Mouse (Mus musculus) heart, adult 2 months (tissue): ENCODE data around the gene Smim12. TPM values are rescaled to one million over a fixed set of nuclear protein-coding genes. Genes with fewer than 3 reads are reported as not detected.

Experiments used
- DNase-seq, 2 experiments: peaks; one replicate each; pipeline ENCODE4 v3.0.0; 2021
- H3K27ac ChIP-seq: fragments of 200-600 bp; 2 replicates; pipeline ENCODE4 v1.8.1; 2022
- H3K27me3 ChIP-seq: fragments of 200-500 bp; 2 replicates; pipeline ENCODE4 v1.6.1; 2012; ENCODE audit warnings: mild to moderate bottlenecking, low read length, inconsistent platforms, mixed read lengths; ENCODE audit not compliant: control insufficient read depth, insufficient read depth
- H3K36me3 ChIP-seq: fragments of 200-500 bp; 2 replicates; pipeline ENCODE4 v1.6.1; 2012; ENCODE audit warnings: low read length, inconsistent platforms; ENCODE audit not compliant: control insufficient read depth, insufficient read depth
- H3K4me1 ChIP-seq: fragments of 200-500 bp; 2 replicates; pipeline ENCODE4 v1.6.1; 2011; ENCODE audit warnings: low read length; ENCODE audit not compliant: control insufficient read depth, insufficient read depth
- H3K4me3 ChIP-seq: fragments of 200-600 bp; 2 replicates; pipeline ENCODE4 v1.8.1; 2022
- H3K79me2 ChIP-seq: fragments of 200-500 bp; replicated peaks from 2 replicates; pipeline ENCODE4 v1.6.1; 2012; ENCODE audit warnings: mild to moderate bottlenecking, inconsistent platforms, low read length, moderate library complexity, mixed read lengths; ENCODE audit not compliant: control insufficient read depth, insufficient read depth
- H3K9ac ChIP-seq: fragments of 200-500 bp; 2 replicates; pipeline ENCODE4 v1.6.1; 2012; ENCODE audit warnings: low read depth, mild to moderate bottlenecking, control low read depth, inconsistent platforms, low read length, mixed read lengths
- CTCF ChIP-seq: fragments of 200-600 bp; IDR thresholded peaks from 2 replicates; pipeline ENCODE4 v1.8.1; 2022; ENCODE audit warnings: antibody characterized with exemption, mild to moderate bottlenecking, moderate library complexity
- EP300 ChIP-seq: fragments of 200-500 bp; IDR thresholded peaks from 2 replicates; pipeline ENCODE4 v1.6.1; 2011; ENCODE audit warnings: low read depth, low read length, control low read depth; ENCODE audit not compliant: insufficient read depth
- POLR2A ChIP-seq: fragments of 200-500 bp; IDR thresholded peaks from 2 replicates; pipeline ENCODE4 v1.6.1; 2011; ENCODE audit warnings: mild to moderate bottlenecking, low read depth, low read length, control low read depth; ENCODE audit not compliant: insufficient read depth
- WGBS: fragments of 180-500 bp; shearing (Covaris S2); methylation state at CpG from one replicate; pipeline ENCODE4 v1.1.7; 2018; 5-methylcytosine and 5-hydroxymethylcytosine counted together
- intact Hi-C: fragments of 180-260 bp; cut with DNase I; formaldehyde crosslinking; loops from one replicate; pipeline ENCODE4 v1.15.1; 2025
- polyA plus RNA-seq: library from polyadenylated mRNA; depleted of rRNA; stranded (reverse); fragments of >200 nt; gene quantifications from 2 replicates; pipeline ENCODE4 v1.2.3, GENCODE M21; 2012
- total RNA-seq, 2 experiments: library from RNA; stranded (reverse); gene quantifications; 2 replicates each; pipeline ENCODE4 v1.2.3; 2021

Smim12 gene
- total and polyA plus RNA-seq, 3 experiments, result 43.3 to 51.6 (median 50.3) TPM

GRCm38 (mm10) chr4:127216251-127216651, 27.3 kb upstream of the Smim12 start:
- Histone ChIP-seq H3K27me3 (peaks cover 2% of the 10 kb centered on the region; the same call in 1 of the 2 replicates), H3K27ac (no peak overlapping the region), H3K4me3 (no peak overlapping the region), H3K9ac (no peak overlapping the region), H3K79me2 (no peaks in the 10 kb centered on the region), H3K4me1 (no peaks in the 10 kb centered on the region), H3K36me3 (no peaks in the 10 kb centered on the region)
- TF ChIP-seq CTCF, result no peak
- TF ChIP-seq POLR2A, result no peak
- TF ChIP-seq EP300, result no peak
- WGBS, result 64% methylated on average over 4 of the region's 4 CpGs
- intact Hi-C loops, result no loop called here
- no peak for DNase-seq

GRCm38 (mm10) chr4:127217048-127217447, 26.5 kb upstream of the Smim12 start:
- Histone ChIP-seq H3K4me3 (no peak overlapping the region), H3K36me3 (no peaks in the 10 kb centered on the region), H3K4me1 (no peaks in the 10 kb centered on the region), H3K27ac (no peak overlapping the region), H3K27me3 (peaks cover 2% of the 10 kb centered on the region; the same call in 1 of the 2 replicates), H3K9ac (no peak overlapping the region), H3K79me2 (no peaks in the 10 kb centered on the region)
- intact Hi-C loops, result no loop called here
- 55% methylated on average over 11 of the region's 11 CpGs for WGBS
- DNase-seq, result no peak
- TF ChIP-seq CTCF (no peak), EP300 (no peak), POLR2A (no peak)

GRCm38 (mm10) chr4:127223291-127223690, 20.3 kb upstream of the Smim12 start:
- Histone ChIP-seq H3K9ac (no peak overlapping the region), H3K4me1 (no peaks in the 10 kb centered on the region), H3K27ac (no peak overlapping the region), H3K36me3 (no peaks in the 10 kb centered on the region), H3K27me3 (peaks cover 6% of the 10 kb centered on the region; the same call in 1 of the 2 replicates), H3K4me3 (no peak overlapping the region), H3K79me2 (no peaks in the 10 kb centered on the region)
- 46% methylated on average over 10 of the region's 10 CpGs for WGBS
- intact Hi-C loops, result no loop called here
- TF ChIP-seq CTCF (no peak), POLR2A (no peak), EP300 (no peak)
- DNase-seq, result no peak

- H3K36me3 ChIP-seq, result no peaks in the 10 kb centered on the region
- 70% methylated on average over 4 of the region's 4 CpGs for WGBS
- intact Hi-C loops, result no loop called here
- no peak overlapping the region for H3K9ac ChIP-seq
- peaks cover 6% of the 10 kb centered on the region; the same call in 1 of the 2 replicates for H3K27me3 ChIP-seq
- no peak overlapping the region for H3K4me3 ChIP-seq
- no peaks in the 10 kb centered on the region for H3K4me1 ChIP-seq
- no peak for DNase-seq
- no peaks in the 10 kb centered on the region for H3K79me2 ChIP-seq
- no peak overlapping the region for H3K27ac ChIP-seq
- TF ChIP-seq CTCF (no peak), EP300 (no peak), POLR2A (no peak)
Measured at GRCm38 (mm10) chr4:127223755-127224154, 19.8 kb upstream of the Smim12 start.

- H3K9ac ChIP-seq, result no peak overlapping the region
- H3K79me2 ChIP-seq, result no peaks in the 10 kb centered on the region
- DNase-seq, result no peak
- H3K4me1 ChIP-seq, result no peaks in the 10 kb centered on the region
- intact Hi-C loops, result no loop called here
- H3K27me3 ChIP-seq, result peaks cover 6% of the 10 kb centered on the region; the same call in 1 of the 2 replicates
- H3K36me3 ChIP-seq, result no peaks in the 10 kb centered on the region
- WGBS, result 24% methylated on average over 19 of the region's 19 CpGs
- TF ChIP-seq EP300 (no peak), POLR2A (no peak), CTCF (no peak)
- H3K4me3 ChIP-seq, result no peak overlapping the region
- no peak overlapping the region for H3K27ac ChIP-seq
Measured at GRCm38 (mm10) chr4:127224444-127225100, 19.0 kb upstream of the Smim12 start.

- no peak overlapping the region for H3K27ac ChIP-seq
- DNase-seq, result no peak
- H3K4me1 ChIP-seq, result no peaks in the 10 kb centered on the region
- no peak overlapping the region for H3K9ac ChIP-seq
- H3K27me3 ChIP-seq, result peaks cover 6% of the 10 kb centered on the region; the same call in 1 of the 2 replicates
- no peaks in the 10 kb centered on the region for H3K36me3 ChIP-seq
- no peak overlapping the region for H3K4me3 ChIP-seq
- TF ChIP-seq CTCF, result no peak
- no peak for TF ChIP-seq EP300
- TF ChIP-seq POLR2A, result no peak
- no peaks in the 10 kb centered on the region for H3K79me2 ChIP-seq
- WGBS, result 44% methylated on average over 4 of the region's 4 CpGs
- intact Hi-C loops, result no loop called here
Measured at GRCm38 (mm10) chr4:127226067-127226466, 17.5 kb upstream of the Smim12 start.
